In the genomic region with DNA sequence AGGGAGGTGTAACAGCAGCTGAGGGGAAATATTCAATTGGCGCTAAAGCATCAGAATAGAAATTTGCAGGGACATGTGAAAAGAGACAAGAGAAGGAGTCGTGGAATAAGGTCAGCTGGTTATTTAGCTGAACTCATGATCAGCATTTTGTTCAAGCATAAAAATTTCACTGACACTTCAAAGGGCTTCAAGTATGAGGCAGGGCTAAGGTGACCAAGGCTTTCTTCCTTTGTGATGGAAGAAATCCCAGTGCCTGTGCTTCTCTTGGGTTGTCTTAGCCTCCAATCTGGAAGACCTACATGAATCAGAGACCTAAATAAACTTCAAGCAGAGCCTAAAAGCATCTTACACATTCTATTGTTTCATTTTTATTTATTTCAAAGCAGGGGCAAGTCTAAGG, we compare ENCODE assay signal across 30 mouse cellular contexts.
"Had no signal": no experiment of that assay in that cellular context is flagged by ENCODE, and none has a peak within 500 bp of the region (broad histone marks: within the 10 kb centered on the region; RNA-seq: fewer than 3 reads in every experiment).

No protein-coding gene starts in this region.

- ATAC-seq: liver, embryonic 12.5 days; liver, postnatal 0 days; lung, postnatal 0 days; midbrain, embryonic 15.5 days had no signal

- H3K9me3 ChIP-seq: limb, embryonic 10.5 days; limb, embryonic 12.5 days; limb, embryonic 13.5 days; limb, embryonic 15.5 days; liver, embryonic 12.5 days; liver, embryonic 13.5 days; liver, embryonic 15.5 days; lung, embryonic 15.5 days; megakaryocyte, embryonic 14.5 days; midbrain, embryonic 10.5 days; midbrain, embryonic 15.5 days; neural tube, embryonic 12.5 days; neural tube, embryonic 13.5 days had no signal

- H3K4me2 ChIP-seq: limb, embryonic 12.5 days; limb, embryonic 13.5 days; limb, embryonic 15.5 days; liver, embryonic 11.5 days; liver, embryonic 12.5 days; liver, embryonic 13.5 days; liver, embryonic 15.5 days; lung, embryonic 14.5 days; lung, embryonic 15.5 days; midbrain, embryonic 15.5 days; neural tube, embryonic 12.5 days; neural tube, embryonic 13.5 days had no signal

- H3K4me1 ChIP-seq: limb, embryonic 10.5 days; limb, embryonic 12.5 days; limb, embryonic 13.5 days; limb, embryonic 15.5 days; liver, embryonic 12.5 days; liver, embryonic 13.5 days; liver, embryonic 15.5 days; lung, embryonic 15.5 days; megakaryocyte, embryonic 14.5 days; midbrain, embryonic 10.5 days; midbrain, embryonic 15.5 days; neural tube, embryonic 12.5 days; neural tube, embryonic 13.5 days had no signal

- H3K36me3 ChIP-seq: limb, embryonic 10.5 days; limb, embryonic 12.5 days; limb, embryonic 13.5 days; limb, embryonic 15.5 days; liver, embryonic 12.5 days; liver, embryonic 13.5 days; liver, embryonic 15.5 days; lung, embryonic 15.5 days; midbrain, embryonic 10.5 days; midbrain, embryonic 15.5 days; neural tube, embryonic 12.5 days; neural tube, embryonic 13.5 days had no signal

- H3K9ac ChIP-seq: limb, embryonic 12.5 days; limb, embryonic 13.5 days; limb, embryonic 15.5 days; liver, embryonic 12.5 days; liver, embryonic 13.5 days; liver, embryonic 14.5 days; liver, embryonic 15.5 days; liver, postnatal 0 days; lung, embryonic 14.5 days; lung, embryonic 15.5 days; midbrain, embryonic 15.5 days; neural tube, embryonic 12.5 days; neural tube, embryonic 13.5 days had no signal

- DNase-seq: left cerebral cortex, postnatal 4 days; liver; liver, embryonic 13.5 days; liver, postnatal 0 days; lung, adult 18-20 months; lung, adult 2 months; lung, embryonic 14.5 days; lung, postnatal 10 days; lung, postnatal 14 days; lung, postnatal 36 days; lung, postnatal 4 days; midbrain, embryonic 14.5 days had no signal

- H3K27ac ChIP-seq: left cerebral cortex, adult 2 months; limb, embryonic 10.5 days; limb, embryonic 12.5 days; limb, embryonic 13.5 days; limb, embryonic 15.5 days; liver, embryonic 12.5 days; liver, embryonic 13.5 days; liver, embryonic 14.5 days; liver, embryonic 15.5 days; lung, embryonic 15.5 days; macrophage; midbrain, embryonic 10.5 days; midbrain, embryonic 15.5 days; neural tube, embryonic 12.5 days; neural tube, embryonic 13.5 days had no signal

- H3K27me3 ChIP-seq: limb, embryonic 12.5 days; limb, embryonic 13.5 days; limb, embryonic 15.5 days; liver, embryonic 12.5 days; liver, embryonic 13.5 days; liver, embryonic 15.5 days; lung, embryonic 15.5 days; megakaryocyte, embryonic 14.5 days; midbrain, embryonic 15.5 days; neural tube, embryonic 12.5 days; neural tube, embryonic 13.5 days had no signal

- H3K4me3 ChIP-seq: left cerebral cortex, adult 2 months; limb, embryonic 10.5 days; limb, embryonic 12.5 days; limb, embryonic 13.5 days; limb, embryonic 15.5 days; liver, embryonic 12.5 days; liver, embryonic 13.5 days; liver, embryonic 15.5 days; lung, embryonic 15.5 days; megakaryocyte, embryonic 14.5 days; midbrain, embryonic 10.5 days; midbrain, embryonic 15.5 days; myocyte; neural tube, embryonic 12.5 days; neural tube, embryonic 13.5 days had no signal
